Mouse (Mus musculus): Measurements from ENCODE around the gene Kcmf1. TPM values are rescaled to one million over a fixed set of nuclear protein-coding genes. Genes with fewer than 3 reads are reported as not detected.
"Not testable (repeated sequence)": the region's sequence is repeated elsewhere in the genome, so short reads cannot be mapped to it uniquely, and the experiment has no call there.

The Kcmf1 gene
- total RNA-seq, 2 experiments from 2014 or later = 128 to 136 TPM

DNA sequence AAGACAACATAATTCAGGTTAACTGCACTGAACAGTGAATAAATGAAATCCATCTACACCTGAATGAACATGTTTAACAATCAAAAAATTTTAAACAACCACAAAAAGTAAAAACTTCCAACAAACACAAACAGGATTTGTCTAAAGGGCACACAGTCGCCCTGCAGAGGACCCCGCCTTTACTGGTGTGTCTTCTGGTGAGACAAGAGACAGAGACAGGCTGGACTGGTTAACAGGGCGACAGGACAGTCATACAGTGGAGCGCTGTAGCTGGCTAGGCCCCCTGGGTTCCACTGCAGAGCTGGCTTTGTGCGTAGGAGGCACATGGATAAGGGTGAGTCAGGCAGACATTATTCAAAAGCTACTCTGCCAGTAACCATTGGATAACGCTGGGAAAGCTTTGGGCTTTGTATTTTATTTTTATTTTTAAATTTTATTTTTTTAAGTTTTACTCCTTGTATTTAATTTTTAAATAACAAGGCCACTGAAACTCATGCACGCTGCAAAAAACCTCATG, 57.7 kb downstream of the Kcmf1 start:
- no peak for DNase-seq

DNA sequence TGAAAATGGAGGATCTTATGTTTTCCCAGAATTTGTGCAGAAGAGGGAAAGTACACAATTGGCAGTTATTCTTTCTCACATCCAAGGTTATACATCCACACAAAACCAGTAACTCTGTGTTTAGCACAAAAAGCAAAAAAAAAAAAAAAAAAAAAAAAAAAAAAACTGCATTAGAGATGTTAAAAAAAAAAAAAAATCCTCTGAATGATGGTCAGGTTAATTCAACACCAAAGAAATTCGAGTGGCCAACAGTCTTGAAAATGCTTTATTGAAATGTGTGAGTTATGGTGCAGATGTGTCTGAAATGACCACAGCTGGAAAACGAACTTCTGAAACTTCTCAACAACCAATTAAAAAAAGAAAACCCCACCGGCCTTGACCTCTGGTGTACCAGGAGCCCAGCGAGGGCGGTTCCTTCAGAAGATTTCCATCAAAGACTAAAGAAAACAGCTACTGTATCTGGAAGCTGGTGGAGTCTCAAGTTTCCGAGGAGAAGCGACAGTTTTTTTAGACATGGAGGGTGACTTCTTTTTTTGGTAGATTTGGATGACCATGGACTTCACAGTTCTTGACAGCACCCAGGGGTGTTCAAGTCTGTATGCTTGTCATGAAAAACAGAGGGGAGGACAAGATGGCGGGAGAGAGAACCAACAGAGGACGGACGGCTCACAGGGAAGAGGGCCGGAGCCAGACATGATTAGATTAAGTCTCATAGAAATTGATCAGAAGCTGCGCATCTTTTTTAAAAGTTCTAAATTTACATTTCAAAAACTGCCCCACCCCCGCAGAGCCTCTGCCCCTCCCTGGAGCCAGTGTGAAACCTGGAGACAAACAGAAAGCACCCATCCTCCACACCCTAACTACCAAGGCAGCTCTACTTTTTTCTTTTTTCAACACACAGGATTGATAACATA, 58.7 kb downstream of the Kcmf1 start:
- no peak for DNase-seq

DNA sequence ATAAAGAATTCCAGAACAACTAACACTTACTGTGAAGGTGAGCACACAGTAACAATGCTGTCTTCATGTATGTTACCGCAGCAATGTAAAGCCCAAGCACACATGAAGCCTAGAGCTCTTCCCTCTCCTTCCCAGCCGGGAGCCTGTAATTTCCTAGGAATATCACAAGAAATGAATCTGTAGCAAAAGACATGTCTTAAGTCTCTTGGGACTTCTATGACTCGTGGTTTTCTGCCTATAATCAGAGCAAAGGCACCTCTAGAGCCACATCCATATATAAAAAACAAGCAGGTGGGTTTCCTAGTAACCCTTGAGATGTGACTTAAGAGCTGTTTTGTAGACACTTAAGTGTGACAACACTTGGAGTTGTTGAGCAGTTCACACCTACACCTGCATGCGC, 62.0 kb downstream of the Kcmf1 start:
- no peak for DNase-seq

DNA sequence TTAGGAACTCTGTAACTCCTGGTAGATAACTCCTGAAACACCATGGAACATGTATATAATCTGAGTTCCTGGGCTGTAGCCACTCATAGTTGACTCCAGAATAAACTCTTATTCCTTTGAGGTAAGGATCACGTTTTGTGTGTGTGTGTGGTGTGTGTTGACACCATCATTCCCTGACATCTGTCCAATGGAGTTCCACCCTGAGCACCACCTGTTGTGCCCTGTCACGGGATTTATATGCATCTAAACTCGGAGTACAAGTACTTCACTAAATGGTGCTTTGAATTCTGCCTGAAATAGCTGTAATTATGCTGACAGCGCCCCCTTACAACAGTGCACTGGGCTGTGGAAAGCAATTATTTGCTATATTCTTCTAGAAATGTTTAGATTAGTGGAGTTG, 65.3 kb downstream of the Kcmf1 start:
- DNase-seq = no peak

DNA sequence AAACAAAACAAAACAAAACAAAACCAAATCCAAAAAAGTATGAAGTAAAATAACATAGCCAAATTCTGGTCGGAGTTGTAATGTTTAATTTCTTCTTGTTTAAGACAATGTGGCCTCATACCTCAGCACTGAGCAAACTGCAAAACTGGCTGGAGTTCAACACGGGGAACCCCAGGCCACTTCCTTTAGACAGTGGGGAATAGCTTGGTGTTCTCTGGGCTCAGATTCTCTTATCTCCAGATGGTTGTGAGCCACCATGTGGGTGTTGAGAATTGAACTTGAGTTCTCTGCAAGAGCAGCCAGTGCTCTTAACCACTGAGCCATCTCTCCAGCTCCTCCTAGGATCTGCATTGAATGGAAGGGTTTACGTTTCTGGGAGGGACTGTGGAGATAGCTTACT, 67.9 kb downstream of the Kcmf1 start:
- no peak for DNase-seq

DNA sequence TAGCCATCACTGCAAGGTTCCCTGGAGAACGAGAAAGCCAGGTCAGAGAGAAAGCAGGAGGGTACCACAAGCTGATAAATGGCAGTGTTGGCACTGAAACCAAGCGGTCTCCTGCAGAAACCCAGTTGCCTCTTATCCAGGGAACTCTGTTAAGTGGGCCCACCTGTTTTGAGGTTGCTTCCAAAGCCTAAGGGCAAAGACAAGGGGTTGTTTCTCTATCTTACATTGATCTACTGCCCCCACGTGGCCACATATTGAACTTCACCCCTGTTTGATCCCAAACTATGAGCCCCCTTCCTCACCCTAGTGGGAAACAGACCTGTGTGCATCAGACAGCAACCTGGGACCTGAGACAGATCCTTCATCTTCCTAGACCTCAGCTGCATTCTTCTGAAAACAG, 68.5 kb downstream of the Kcmf1 start:
- peak; percentile 31 for DNase-seq

DNA sequence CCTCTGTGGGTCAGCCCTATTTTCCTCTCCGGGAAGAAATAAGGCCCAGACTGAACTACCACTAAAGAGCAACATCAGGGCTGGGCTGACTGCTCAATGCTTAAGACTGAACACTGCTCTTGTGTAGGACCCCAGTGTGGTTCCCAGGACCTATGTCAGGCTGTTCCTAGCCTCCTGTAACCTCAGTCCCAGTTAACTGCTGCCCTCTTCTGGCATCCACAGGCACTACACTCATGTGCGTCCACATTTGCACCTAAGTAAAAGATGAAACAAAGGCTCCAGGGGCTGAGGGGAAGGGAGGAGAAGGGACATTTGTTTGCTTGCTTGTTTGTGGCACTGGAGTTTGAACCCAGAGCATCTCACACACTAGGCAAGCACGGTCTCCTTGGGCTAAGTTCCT, 70.9 kb downstream of the Kcmf1 start:
- no peak for DNase-seq

DNA sequence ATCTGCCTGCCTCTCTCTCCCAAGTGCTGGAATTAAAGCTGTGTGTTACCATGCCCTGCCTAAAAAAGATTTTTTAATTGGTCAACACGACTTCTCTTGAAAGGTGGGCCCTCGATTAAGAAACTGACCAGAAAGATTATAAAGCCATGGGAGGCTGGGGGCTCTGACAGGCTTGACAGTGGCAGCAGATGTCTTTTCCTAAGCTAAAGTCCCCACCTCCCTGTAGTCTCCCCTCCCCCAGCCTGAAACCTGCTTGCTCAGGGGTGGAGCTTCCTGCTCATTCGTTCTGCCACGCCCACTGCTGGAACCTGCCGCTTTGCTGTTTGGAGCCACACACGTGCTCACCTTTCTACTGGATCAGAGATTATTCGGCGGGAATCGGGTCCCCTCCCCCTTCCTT, 71.7 kb downstream of the Kcmf1 start:
- DNase-seq = not testable (repeated sequence)

DNA sequence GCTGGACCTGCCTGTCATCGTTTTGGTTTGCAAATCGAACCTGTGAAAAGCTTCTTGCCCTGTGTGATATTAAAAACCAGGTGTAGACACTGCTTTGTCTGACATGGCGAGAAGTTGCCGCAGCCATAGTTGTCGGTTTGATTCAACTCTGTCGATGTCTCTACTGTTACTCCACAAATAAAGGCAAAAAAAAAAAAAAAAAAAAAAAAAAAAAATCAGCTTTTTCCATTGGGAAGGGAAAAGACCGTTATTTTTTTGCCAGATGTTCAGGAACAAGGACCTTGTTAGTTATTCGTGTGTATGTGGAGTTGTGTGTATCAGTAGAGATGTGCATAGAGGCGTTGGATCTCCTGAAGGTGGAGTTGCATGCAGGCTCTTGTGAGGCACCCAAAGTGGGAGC, 74.0 kb downstream of the Kcmf1 start:
- DNase-seq = no peak

DNA sequence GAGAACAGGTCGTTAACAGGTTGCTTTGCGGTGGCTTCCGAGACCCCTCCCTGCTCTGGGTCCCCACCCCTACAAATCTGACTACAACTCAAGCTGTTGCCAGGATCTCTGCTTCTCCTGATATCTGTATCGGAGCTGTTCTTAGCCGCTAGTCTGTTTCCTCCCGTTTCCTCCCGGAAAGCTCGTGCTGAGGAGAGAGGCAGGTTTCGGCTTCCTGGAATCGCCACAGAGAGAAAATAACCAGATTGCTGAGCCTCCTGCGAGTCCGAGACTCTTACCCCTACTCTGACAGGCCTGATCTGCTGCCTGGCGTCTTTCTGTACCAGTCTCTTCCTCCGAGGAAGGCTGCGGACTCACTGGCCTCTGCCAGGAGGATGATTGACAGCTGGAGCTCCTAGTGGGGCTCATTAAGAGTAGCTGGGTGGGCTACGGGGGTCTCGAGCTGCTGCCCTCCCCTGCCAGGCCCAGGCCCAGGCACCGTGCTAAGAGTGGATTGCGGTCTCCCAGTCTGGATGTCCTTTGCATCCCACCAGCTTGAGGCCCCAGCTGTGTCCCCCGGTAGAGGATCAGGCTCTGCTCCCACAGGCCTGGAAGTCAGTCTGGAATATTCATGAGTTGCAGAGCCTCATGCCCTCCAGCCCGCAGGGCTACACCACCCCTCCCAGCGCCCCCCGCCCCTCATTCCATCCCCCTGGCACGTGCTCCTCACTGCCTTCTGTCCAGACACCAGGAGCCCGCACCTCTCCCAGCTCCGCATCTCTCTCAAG, 74.6 kb downstream of the Kcmf1 start:
- DNase-seq = no peak

DNA sequence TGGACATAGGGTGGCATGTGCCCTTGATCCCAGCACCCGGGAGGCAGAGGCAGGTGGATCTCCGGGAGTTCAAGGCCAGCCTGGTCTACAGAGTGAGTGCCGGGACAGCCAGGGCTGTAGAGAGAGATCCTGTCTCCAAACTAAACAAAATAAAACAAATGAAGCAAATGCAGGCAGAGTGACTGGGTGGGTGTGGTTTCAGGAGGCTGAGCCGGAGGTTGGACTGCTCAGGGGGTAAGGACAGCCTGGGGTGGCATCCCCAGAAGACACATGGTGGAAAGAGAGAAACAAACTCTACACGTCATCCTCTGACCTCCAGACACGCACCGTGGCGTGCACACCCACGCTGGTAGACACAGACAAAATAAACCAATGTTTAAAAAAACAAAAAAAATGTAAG, 86.3 kb downstream of the Kcmf1 start:
- DNase-seq = no peak

DNA sequence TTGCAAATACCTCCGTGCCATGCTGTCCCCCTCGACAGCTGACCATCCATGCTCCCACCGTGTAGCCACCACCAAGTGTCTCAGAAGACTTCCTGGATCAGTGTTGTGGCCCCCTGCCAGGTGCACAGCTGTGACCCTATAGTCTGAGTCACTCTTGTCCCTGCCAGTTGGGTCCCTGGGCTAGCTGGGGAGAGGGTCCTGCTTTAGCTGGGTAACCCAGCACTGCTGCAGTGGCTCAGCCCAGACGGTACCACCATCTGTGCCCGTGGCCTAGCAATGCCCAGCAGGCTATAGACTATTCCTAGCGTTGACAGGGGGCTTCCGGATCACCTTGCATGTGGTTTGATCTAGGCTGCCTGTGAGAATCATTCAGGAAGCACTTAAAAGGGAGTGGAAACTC, 89.5 kb downstream of the Kcmf1 start:
- no peak for DNase-seq

DNA sequence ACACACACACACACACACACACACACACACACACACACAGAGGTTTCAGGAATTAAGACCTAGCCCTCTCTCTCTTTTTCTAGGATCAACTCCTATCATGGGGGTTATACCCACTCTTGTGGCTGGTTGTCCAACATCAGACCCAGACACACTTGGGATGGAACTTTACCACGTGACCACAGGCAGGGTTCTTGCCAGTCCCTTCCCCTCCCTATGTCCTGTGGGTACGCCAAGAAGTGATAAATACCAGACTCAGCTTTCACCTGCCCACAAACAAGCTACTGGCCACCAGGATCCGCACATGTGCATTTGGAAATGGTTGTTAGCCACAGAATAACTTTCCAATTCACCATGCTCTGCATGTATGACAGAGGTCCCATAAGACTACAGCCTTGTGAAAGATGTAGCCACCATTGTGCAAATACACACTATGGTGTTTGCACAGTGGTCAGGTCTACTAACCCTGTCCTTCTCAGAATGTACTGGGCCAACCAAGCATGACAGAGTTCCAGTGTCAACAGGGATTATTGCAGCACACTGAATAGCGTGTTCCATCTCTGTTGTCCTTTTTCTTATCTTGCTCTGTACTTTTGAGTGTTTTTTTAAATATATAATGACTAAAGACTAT, 90.1 kb downstream of the Kcmf1 start:
- DNase-seq = no peak

DNA sequence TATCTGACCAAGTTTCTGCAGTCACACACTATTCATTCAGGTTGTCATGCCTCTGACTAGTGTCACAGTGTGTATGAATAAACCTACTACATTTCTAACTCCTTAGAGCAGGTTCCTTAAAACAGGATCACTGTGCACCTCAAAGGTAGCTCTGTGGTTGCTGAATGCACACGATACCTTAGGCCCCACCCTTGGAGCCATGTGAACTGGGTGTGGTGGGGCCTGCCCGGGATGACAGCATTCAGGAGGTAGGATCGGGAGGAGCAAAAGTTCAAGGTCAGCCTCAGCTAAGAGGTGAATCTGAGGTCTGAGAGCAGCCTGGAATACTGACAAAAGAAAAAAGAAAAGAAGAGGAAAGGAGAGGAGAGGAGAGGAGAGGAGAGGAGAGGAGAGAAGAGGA, 91.4 kb downstream of the Kcmf1 start:
- no peak for DNase-seq

DNA sequence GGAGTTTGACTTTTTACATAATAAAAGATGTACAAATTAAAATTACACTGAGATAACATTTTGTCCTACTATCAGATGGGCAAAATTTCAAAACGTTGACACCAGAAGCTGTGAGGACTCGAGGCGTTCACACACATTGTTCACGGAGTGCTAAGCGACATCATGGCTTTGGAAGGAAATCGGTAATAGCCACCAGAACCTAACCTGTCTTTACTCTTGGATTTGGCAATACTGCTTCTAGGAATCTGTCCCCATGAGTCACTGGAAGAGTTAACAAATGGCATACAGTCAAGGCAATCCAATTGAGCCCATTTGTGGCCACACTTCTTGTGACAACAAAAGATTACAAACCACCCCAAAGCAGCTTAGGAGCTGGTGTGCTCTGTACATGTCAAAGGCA, 96.1 kb downstream of the Kcmf1 start:
- DNase-seq = no peak

DNA sequence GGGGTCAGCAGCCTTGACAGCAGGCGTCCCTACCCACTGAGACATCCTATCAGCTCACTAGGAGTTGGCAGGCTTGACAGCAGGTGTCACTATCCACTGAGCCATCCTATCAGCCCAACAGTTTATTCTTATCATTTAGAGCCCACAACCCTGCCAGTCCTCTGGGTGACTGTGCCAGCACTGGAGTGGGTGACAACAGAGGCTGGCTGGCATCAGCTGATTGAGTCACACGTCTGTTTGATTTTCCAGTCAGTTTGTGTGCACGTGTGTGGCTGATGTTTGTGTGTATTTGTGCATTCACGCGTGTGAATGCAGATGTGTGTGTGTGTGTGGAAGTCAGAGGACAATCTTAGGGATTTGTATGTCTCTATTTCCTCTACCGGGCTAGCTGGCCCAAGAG, 97.7 kb downstream of the Kcmf1 start:
- DNase-seq = no peak

DNA sequence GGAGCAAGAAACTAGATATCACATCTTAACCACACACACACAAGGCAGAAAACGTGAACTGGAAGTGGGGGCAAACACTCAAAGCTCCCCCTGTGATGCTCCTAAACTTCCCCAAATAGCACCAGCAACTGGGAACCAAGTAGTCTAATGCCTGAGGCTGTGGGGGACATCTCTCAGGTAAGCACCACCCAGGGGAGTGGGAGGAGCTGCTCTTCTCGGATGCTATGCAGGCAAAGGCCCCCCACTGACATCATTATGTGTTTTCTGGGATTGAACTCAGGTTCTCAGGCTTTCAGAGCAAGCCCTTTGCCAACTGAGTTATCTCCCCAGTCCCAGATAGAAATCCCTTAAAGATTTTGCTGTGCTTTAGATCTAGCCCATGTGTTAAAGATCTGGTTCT, 99.1 kb downstream of the Kcmf1 start:
- DNase-seq = no peak

DNA sequence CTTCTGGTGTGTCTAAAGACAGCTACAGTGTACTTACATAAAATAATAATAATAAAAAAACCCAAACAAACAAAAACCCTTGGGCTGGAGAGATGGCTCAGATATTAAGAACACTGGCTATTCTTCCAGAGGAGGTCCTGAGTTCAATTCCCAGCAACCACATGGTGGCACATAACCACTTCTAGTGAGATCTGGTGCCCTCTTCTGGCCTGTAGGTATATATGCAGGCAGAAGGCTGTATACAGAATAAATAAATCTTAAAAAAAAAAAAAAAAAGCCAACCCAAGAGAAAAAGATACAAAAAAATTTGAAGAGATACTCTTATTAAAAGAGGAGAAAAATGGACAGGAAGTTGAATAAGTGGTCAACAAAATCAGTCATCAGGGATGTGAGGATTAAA, 102.0 kb downstream of the Kcmf1 start:
- DNase-seq = no peak

DNA sequence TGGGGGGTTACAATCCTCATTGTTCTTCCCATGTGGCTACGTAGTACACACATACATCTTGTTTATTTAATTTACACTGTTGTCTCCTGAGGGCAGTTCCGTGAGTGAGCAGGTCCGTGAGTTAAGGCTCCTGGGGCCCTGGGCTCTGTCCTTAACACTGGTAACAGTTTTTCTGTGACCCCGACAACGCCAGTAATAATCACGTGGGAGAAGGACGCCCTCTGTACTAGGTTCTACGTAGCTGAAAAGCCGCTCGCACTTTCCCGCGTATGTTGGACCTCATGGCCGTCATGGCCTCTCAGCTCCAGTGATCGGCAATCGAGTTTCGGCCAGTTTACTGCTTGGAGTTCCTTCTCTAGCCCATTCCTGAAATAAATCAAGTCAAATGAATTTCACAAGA, 104.3 kb downstream of the Kcmf1 start:
- no peak for DNase-seq

DNA sequence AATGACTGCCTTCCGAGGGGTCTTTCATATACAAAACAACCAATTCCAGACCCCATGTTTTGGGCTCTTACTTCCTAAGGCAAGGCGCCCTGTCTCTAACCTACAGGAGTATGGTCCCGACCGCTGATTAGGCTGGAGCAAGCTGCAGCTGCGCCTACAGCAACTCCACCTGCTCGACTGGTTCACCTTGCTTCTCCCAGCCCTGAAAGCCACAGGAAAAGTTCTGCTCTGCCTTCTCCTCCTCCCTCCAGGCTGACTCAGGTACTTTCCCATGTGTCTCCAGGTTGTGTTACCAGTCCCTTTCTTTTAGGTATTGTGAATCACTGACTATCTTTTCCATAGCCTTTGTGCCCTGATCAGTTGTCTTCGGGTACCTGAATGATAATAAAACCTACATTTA, 104.9 kb downstream of the Kcmf1 start:
- no peak for DNase-seq

DNA sequence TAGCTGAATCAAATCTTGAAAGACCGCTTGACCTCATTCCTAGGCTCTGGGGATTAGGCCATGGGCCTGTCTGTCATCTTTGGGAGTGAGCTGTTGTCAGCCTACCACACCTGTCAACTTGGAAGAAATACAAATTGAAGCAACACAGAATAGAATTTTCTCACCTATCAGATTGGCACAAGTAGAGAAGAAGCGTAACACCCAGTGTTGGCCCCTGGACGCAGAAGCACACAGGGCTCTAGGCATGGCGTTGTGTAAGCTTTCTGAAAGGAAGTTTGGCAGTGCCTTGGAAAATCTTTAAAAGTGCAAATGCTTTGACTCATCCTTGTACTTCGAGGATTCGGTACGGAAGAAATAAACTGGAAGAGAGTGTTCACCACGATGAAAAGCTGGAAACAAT, 107.1 kb downstream of the Kcmf1 start:
- DNase-seq = no peak
